Mouse (Mus musculus) liver, embryonic 16.5 days (tissue): ENCODE measurements around the gene Nol4l. TPM values are rescaled to one million over a fixed set of nuclear protein-coding genes. Genes with fewer than 3 reads are reported as not detected.

ENCODE experiments used
- ATAC-seq: fragments of 200-750 bp; cut with Nextera tagmentation; 2 replicates; pipeline ENCODE4 v1.8.0; 2017; ENCODE audit warnings: low read depth, mild to moderate bottlenecking, moderate number of reproducible peaks, moderate library complexity
- H3K27ac ChIP-seq: fragments of 300-500 bp; sonication (generic); 2 replicates; pipeline ENCODE4 v1.5.1; 2014; ENCODE audit warnings: mild to moderate bottlenecking, low read length
- H3K27me3 ChIP-seq: fragments of 300-500 bp; sonication (generic); 2 replicates; pipeline ENCODE4 v1.6.1; 2014; ENCODE audit warnings: low read depth, low read length, mixed read lengths; ENCODE audit not compliant: control insufficient read depth, insufficient read depth
- H3K36me3 ChIP-seq: fragments of 300-500 bp; sonication (generic); 2 replicates; pipeline ENCODE4 v1.6.1; 2014; ENCODE audit warnings: mild to moderate bottlenecking; ENCODE audit not compliant: control insufficient read depth, insufficient read depth
- H3K4me1 ChIP-seq: fragments of 300-500 bp; sonication (generic); 2 replicates; pipeline ENCODE4 v1.6.1; 2014; ENCODE audit warnings: low read depth, low read length, mixed read lengths; ENCODE audit not compliant: control insufficient read depth
- H3K4me2 ChIP-seq: fragments of 300-500 bp; sonication (generic); 2 replicates; pipeline ENCODE4 v1.6.1; 2014; ENCODE audit warnings: low read depth, low read length, mixed read lengths
- H3K4me3 ChIP-seq: fragments of 300-500 bp; sonication (generic); 2 replicates; pipeline ENCODE4 v1.5.1; 2014; ENCODE audit warnings: low read depth, mild to moderate bottlenecking, low read length
- H3K9ac ChIP-seq: fragments of 300-500 bp; sonication (generic); 2 replicates; pipeline ENCODE4 v1.6.1; 2014; ENCODE audit warnings: low read depth, low read length
- H3K9me3 ChIP-seq: fragments of 300-500 bp; sonication (generic); replicated peaks from 2 replicates; pipeline ENCODE4 v1.6.1; 2016; ENCODE audit warnings: low read length; ENCODE audit not compliant: control insufficient read depth
- WGBS: fragments of 180-500 bp; shearing (Covaris S2); extraction: QIAGEN DNeasy Blood & Tissue Kit; methylation state at CpG from one replicate; pipeline ENCODE4 v1.1.7; 2014; ENCODE audit not compliant: insufficient replicate concordance; 5-methylcytosine and 5-hydroxymethylcytosine counted together
- polyA plus RNA-seq: library from polyadenylated mRNA; unstranded; fragments of >200 nt; fragmentation: Nextera tagmentation; extraction: Ambion mirVana; gene quantifications from 2 replicates; pipeline ENCODE4 v1.2.1, GENCODE M21; 2015

Gene Nol4l
- polyA plus RNA-seq, 1 experiment from 2014 or later, result 4.3 TPM

DNA sequence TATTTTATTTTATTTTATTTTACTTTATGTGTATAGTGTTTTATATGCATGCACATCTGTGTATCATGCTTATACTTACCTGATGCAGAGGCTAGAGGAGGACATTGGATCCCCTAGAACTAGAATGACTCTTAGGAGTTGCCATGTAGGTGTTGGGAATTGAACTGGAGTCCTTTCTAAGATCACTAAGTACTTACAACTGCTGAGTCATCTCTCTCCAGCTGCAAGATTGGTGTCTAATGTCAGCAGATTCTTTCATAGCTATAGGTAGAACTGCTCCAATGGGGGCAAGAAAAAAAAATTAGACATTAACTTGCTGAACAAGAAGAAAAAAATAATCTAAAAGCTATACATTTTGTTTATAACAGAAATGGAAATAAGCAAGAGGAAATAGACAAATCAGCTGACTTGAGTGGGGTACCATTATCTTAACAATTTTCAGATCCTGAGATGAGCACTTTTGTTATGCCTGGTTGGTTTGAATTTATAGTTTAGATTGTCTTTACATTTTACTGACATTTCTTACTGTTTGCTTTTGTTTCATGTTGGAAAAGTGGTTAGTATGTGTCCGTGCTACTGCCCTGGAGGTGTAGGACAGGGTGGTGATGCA, 168.6 kb downstream of the Nol4l start:
- 84% methylated on average over 1 of the region's 1 CpGs for WGBS
- H3K27ac ChIP-seq, result no peak overlapping the region
- H3K36me3 ChIP-seq, result peaks cover 35% of the 10 kb centered on the region

More for the DNA sequence above, 168.6 kb downstream of the Nol4l start:
- H3K4me2 ChIP-seq, result no peak overlapping the region
- no peaks in the 10 kb centered on the region for H3K27me3 ChIP-seq
- no peak for ATAC-seq
- H3K4me1 ChIP-seq, result no peaks in the 10 kb centered on the region; the same call in 1 of the 2 replicates
- no peak overlapping the region for H3K4me3 ChIP-seq
- H3K9ac ChIP-seq, result no peak overlapping the region
- H3K9me3 ChIP-seq, result no peaks in the 10 kb centered on the region

Other genes with a start within 250 kb of the Nol4l start
- gene Kif3b, start 238.6 kb downstream of the Nol4l start, polyA plus RNA-seq, result 1.9 and 2.1 TPM in 2 replicates
- gene Asxl1, start 184.1 kb downstream of the Nol4l start, polyA plus RNA-seq, result 4.2 and 4.7 TPM in 2 replicates
- gene 4930404H24Rik, start 37.2 kb downstream of the Nol4l start, polyA plus RNA-seq, result not detected in 2 replicates
- gene Commd7, start 102.8 kb upstream of the Nol4l start, polyA plus RNA-seq, result 24.8 and 25.0 TPM in 2 replicates
- 3.3 and 3.8 TPM in 2 replicates for gene Dnmt3b, start 119.5 kb upstream of the Nol4l start, polyA plus RNA-seq
- 0.81 and 1.1 TPM in 2 replicates for gene Dnmt3c, start 166.7 kb upstream of the Nol4l start, polyA plus RNA-seq
- gene Mapre1, start 211.3 kb upstream of the Nol4l start, polyA plus RNA-seq, result 91.6 and 102 TPM in 2 replicates
- gene Efcab8, start 250.0 kb upstream of the Nol4l start, polyA plus RNA-seq, result not detected in 2 replicates